Comparison of ENCODE assay signal across 10 mouse cellular contexts in genomic region chr6:99684899-99685298, GRCm38 (mm10). TPM values are rescaled to one million over a fixed set of nuclear protein-coding genes. Genes with fewer than 3 reads are reported as not detected.
DNase-seq lines count a peak whose midpoint lies in the region; ATAC-seq and TF ChIP-seq lines count a peak whose summit lies in the region.
"Had no signal": no experiment of that assay in that cellular context is flagged by ENCODE, and none has a peak within 500 bp of the region (broad histone marks: within the 10 kb centered on the region; RNA-seq: fewer than 3 reads in every experiment).

No protein-coding gene starts in this region.

- no peak for TF ChIP-seq POLR2A in cerebellum, adult 2 months (IDR thresholded peaks at IDR 0.05; ENCODE audit: borderline replicate concordance, insufficient read depth, low read length)

- no peaks in the 10 kb centered on the region for H3K9me3 ChIP-seq in midbrain, postnatal 0 days (ENCODE audit: low read length)
- 0 out of 2 replicates have a peak, but pooled peaks cover 4% of the 10 kb centered on the region for H3K9me3 ChIP-seq in midbrain, embryonic 16.5 days (replicated peaks; ENCODE audit: control insufficient read depth, low read length, poor library complexity, severe bottlenecking)

- no peak for DNase-seq in cerebellum, adult 2 months
- DNase-seq in cerebellum, adult 9-11 months, result no peak
- no peak for DNase-seq in midbrain, postnatal 0 days (ENCODE audit: low spot score)
- DNase-seq in thymus, postnatal 25 days, result peak; percentile 43
- no peak for DNase-seq in kidney, adult 8-10 months
- no peak for DNase-seq in urinary bladder, postnatal 36 days (ENCODE audit: low spot score in 2 of 2)

- H3K9ac ChIP-seq in midbrain, postnatal 0 days (replicated peaks; ENCODE audit: low read length, poor library complexity, severe bottlenecking), result no peak overlapping the region
- no peak overlapping the region for H3K9ac ChIP-seq in midbrain, embryonic 16.5 days (ENCODE audit: low read depth, low read length)
- H3K9ac ChIP-seq: hindbrain, embryonic 13.5 days had no signal

- no peaks in the 10 kb centered on the region for H3K4me1 ChIP-seq in cerebellum, adult 2 months (ENCODE audit: control insufficient read depth, insufficient read depth, low read length)
- H3K4me1 ChIP-seq in midbrain, postnatal 0 days (ENCODE audit: insufficient read depth, low read length), result no peaks in the 10 kb centered on the region
- H3K4me1 ChIP-seq in midbrain, embryonic 16.5 days (ENCODE audit: control insufficient read depth, insufficient read depth, low read length), result no peaks in the 10 kb centered on the region; the same call in 1 of the 2 replicates
- H3K4me1 ChIP-seq: hindbrain, embryonic 13.5 days had no signal

- H3K36me3 ChIP-seq in midbrain, postnatal 0 days (ENCODE audit: insufficient read depth, low read length), result no peaks in the 10 kb centered on the region
- no peaks in the 10 kb centered on the region for H3K36me3 ChIP-seq in midbrain, embryonic 16.5 days (ENCODE audit: control insufficient read depth, insufficient read depth, low read length)
- H3K36me3 ChIP-seq: hindbrain, embryonic 13.5 days had no signal

- no peak overlapping the region for H3K27ac ChIP-seq in cerebellum, adult 2 months (ENCODE audit: insufficient read depth, low read length)
- no peak overlapping the region for H3K27ac ChIP-seq in midbrain, postnatal 0 days (ENCODE audit: low read depth, low read length)
- H3K27ac ChIP-seq in midbrain, embryonic 16.5 days (ENCODE audit: low read length), result no peak overlapping the region
- H3K27ac ChIP-seq: hindbrain, embryonic 13.5 days; macrophage had no signal

- TF ChIP-seq CTCF in cerebellum, adult 2 months (IDR thresholded peaks at IDR 0.05; ENCODE audit: borderline replicate concordance, insufficient read depth, low read depth, low read length), result peak; percentile 53; the same call in 1 of the 2 replicates
- peak; percentile 64 for TF ChIP-seq CTCF in midbrain, postnatal 0 days (IDR thresholded peaks at IDR 0.05)

- ATAC-seq in midbrain, postnatal 0 days (ENCODE audit: low FRiP score), result no peak
- no peak for ATAC-seq in midbrain, embryonic 16.5 days
- 0 out of 2 replicates have a peak, but pooled peaks have one; percentile 39 for ATAC-seq in erythroid progenitor cell, adult 5-6 weeks (replicated peaks; ENCODE audit: low FRiP score, poor library complexity, severe bottlenecking)

- no peak overlapping the region for H3K4me3 ChIP-seq in cerebellum, adult 2 months (replicated peaks; ENCODE audit: insufficient read depth, low read depth, low read length)
- H3K4me3 ChIP-seq in midbrain, postnatal 0 days (ENCODE audit: low read depth, low read length), result no peak overlapping the region
- no peak overlapping the region for H3K4me3 ChIP-seq in midbrain, embryonic 16.5 days (ENCODE audit: low read depth, low read length)
- H3K4me3 ChIP-seq: hindbrain, embryonic 13.5 days had no signal

- 62% methylated on average over 5 of the region's 5 CpGs for WGBS in cerebellum, adult 2 months
- WGBS in midbrain, postnatal 0 days, result 55% methylated on average over 5 of the region's 5 CpGs
- 57% methylated on average over 5 of the region's 5 CpGs for WGBS in midbrain, embryonic 16.5 days

- H3K27me3 ChIP-seq in cerebellum, adult 2 months (ENCODE audit: control insufficient read depth, insufficient read depth, low read length), result no peaks in the 10 kb centered on the region
- H3K27me3 ChIP-seq in midbrain, postnatal 0 days (ENCODE audit: insufficient read depth, low read length), result no peaks in the 10 kb centered on the region
- H3K27me3 ChIP-seq in midbrain, embryonic 16.5 days (ENCODE audit: control insufficient read depth, insufficient read depth, low read depth, low read length), result no peaks in the 10 kb centered on the region

- H3K4me2 ChIP-seq in midbrain, postnatal 0 days (ENCODE audit: low read depth, low read length, poor library complexity, severe bottlenecking), result no peak overlapping the region
- no peak overlapping the region for H3K4me2 ChIP-seq in midbrain, embryonic 16.5 days (ENCODE audit: low read length)
- H3K4me2 ChIP-seq: hindbrain, embryonic 13.5 days had no signal

RNA-seq across cellular contexts. Expression of gene Gpr27, which starts 7.6 kb away (rescaled TPM):
- polyA plus RNA-seq in cerebellum, adult 2 months (2012; rRNA removed), result 10.0 and 10.4 TPM in 2 replicates
- total RNA-seq in midbrain, postnatal 0 days (2014; rRNA removed), result 110 and 114 TPM in 2 replicates
- 26.0 and 27.8 TPM in 2 replicates for polyA plus RNA-seq in midbrain, postnatal 0 days (2015; fragmentation: Nextera tagmentation; extraction: Ambion mirVana)
- 20.6 and 20.8 TPM in 2 replicates for polyA plus RNA-seq in midbrain, embryonic 16.5 days (2015; fragmentation: Nextera tagmentation; extraction: Ambion mirVana)
- total RNA-seq in erythroid progenitor cell, adult 5-6 weeks (2015; ENCODE audit: low replicate concordance), result 0.72 TPM in 1 of 2 replicates, not detected in the other
- 1.8 TPM in 1 of 2 replicates, not detected in the other for total RNA-seq in erythroid progenitor cell, adult 5-6 weeks (2017; ENCODE audit: low replicate concordance)
- polyA plus RNA-seq: macrophage had no signal

RNA-seq across cellular contexts. Expression of gene Gm20696, which starts 18.3 kb away (rescaled TPM):
- polyA plus RNA-seq in cerebellum, adult 2 months (2012; rRNA removed), result 2.5 and 2.8 TPM in 2 replicates
- total RNA-seq in midbrain, postnatal 0 days (2014; rRNA removed), result 1.1 and 2.5 TPM in 2 replicates
- polyA plus RNA-seq in midbrain, postnatal 0 days (2015; fragmentation: Nextera tagmentation; extraction: Ambion mirVana), result 1.3 and 2.9 TPM in 2 replicates
- polyA plus RNA-seq in midbrain, embryonic 16.5 days (2015; fragmentation: Nextera tagmentation; extraction: Ambion mirVana), result 2.4 and 3.1 TPM in 2 replicates
- total RNA-seq in erythroid progenitor cell, adult 5-6 weeks (2015; ENCODE audit: low replicate concordance), result 5.0 and 9.0 TPM in 2 replicates
- 2.7 and 2.9 TPM in 2 replicates for total RNA-seq in erythroid progenitor cell, adult 5-6 weeks (2017; ENCODE audit: low replicate concordance)

RNA-seq across cellular contexts. Expression of gene Eif4e3, which starts 18.3 kb away (rescaled TPM):
- polyA plus RNA-seq in cerebellum, adult 2 months (2012; rRNA removed), result 16.0 and 17.0 TPM in 2 replicates
- 8.4 and 10.6 TPM in 2 replicates for total RNA-seq in midbrain, postnatal 0 days (2014; rRNA removed)
- 5.4 and 5.5 TPM in 2 replicates for polyA plus RNA-seq in midbrain, postnatal 0 days (2015; fragmentation: Nextera tagmentation; extraction: Ambion mirVana)
- 7.4 and 8.7 TPM in 2 replicates for polyA plus RNA-seq in midbrain, embryonic 16.5 days (2015; fragmentation: Nextera tagmentation; extraction: Ambion mirVana)
- total RNA-seq in erythroid progenitor cell, adult 5-6 weeks (2015; ENCODE audit: low replicate concordance), result 8.8 and 11.5 TPM in 2 replicates
- 2.7 and 5.3 TPM in 2 replicates for total RNA-seq in erythroid progenitor cell, adult 5-6 weeks (2017; ENCODE audit: low replicate concordance)

RNA-seq across cellular contexts. Expression of gene Prok2, which starts 41.3 kb away (rescaled TPM):
- polyA plus RNA-seq in cerebellum, adult 2 months (2012; rRNA removed), result not detected in 2 replicates
- total RNA-seq in midbrain, postnatal 0 days (2014; rRNA removed), result 0.27 TPM in 1 of 2 replicates, not detected in the other
- 0.82 and 1.3 TPM in 2 replicates for polyA plus RNA-seq in midbrain, postnatal 0 days (2015; fragmentation: Nextera tagmentation; extraction: Ambion mirVana)
- 0.74 and 1.3 TPM in 2 replicates for polyA plus RNA-seq in midbrain, embryonic 16.5 days (2015; fragmentation: Nextera tagmentation; extraction: Ambion mirVana)
- total RNA-seq in erythroid progenitor cell, adult 5-6 weeks (2015; ENCODE audit: low replicate concordance), result not detected in 2 replicates
- total RNA-seq in erythroid progenitor cell, adult 5-6 weeks (2017; ENCODE audit: low replicate concordance), result not detected in 2 replicates
- polyA plus RNA-seq: macrophage had no signal
